Mouse (Mus musculus): ENCODE measurements at regions not wholly inside any gene's neighbourhood (a gene's known extent, or its start where the extent isn't known, plus 50 kb on each side); places are given as distances from the start of the nearest gene placed in this dataset.
A peak's percentile ranks its signal among the peaks of the same experiment; 100 is the strongest.

- DNase-seq, result peak; percentile 12
These were observed 116.8 kb downstream of the Tpm3-rs7 start for GRCm38 (mm10) chr14:113431220-113431619.

DNA sequence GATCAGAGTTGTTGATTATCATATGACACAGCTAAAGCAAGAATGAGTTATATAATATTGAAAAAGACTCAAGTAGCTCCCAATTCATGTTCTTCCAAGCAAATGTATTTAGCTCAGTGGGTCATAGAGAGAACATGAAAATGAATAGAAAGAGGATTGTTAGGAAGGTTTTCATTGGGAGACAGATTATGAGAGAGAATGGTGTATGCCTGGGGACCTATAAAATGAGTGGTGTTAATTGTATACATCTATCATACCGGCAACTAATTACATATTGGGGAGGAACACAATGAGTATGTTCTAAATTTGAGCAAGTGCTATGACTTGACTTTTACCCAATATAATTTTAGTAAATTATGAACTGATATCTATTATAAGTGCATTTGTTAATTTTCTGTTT lies 127.9 kb downstream of the Tpm3-rs7 start:
- DNase-seq, result no peak

DNA sequence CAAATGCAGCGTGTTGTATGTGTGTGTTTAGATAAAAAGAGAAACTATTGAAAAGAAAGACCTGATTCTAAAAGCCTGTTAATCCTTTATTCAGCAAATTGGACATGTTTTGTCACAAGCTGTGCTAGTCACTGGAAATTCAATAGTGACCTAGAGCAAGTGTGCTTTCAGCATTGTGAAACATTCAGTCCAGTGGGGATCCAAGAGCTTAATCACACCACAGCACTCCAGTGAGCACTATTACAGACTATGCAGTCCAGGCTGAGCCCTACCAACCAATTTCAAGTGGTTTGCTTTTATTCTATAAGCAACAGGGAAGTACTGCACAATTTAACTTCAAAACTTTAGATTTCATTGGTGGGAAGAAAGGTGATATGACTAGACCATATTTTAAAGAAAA lies 140.5 kb downstream of the Tpm3-rs7 start:
- no peak for DNase-seq

GRCm38 (mm10) chr14:113457514-113457913 lies 143.1 kb downstream of the Tpm3-rs7 start:
- no peak for DNase-seq

GRCm38 (mm10) chr14:113469072-113469471 lies 154.7 kb downstream of the Tpm3-rs7 start:
- DNase-seq, result peak; percentile 63

DNA sequence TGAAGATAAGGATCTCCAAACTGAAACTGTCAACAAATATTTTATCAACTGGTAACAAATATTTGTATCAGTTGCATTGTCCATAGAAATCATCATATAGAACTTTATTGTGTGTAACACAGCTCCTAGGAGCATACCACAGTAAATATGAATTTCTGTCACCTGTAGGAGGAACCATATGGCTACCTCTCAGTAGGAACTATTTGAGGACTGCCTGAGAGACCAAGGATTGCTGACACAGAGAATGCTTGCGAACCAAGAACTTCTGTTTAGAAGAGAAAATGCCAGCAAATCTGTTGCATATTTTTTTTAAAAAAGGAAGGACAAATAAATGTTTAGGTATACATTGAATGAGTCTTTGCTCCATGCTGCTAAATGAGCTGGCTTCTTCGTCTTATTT lies 155.6 kb downstream of the Tpm3-rs7 start:
- DNase-seq, result peak; percentile 3

- no peak for DNase-seq
These were observed 172.2 kb downstream of the Tpm3-rs7 start for GRCm38 (mm10) chr14:113486591-113486990.

GRCm38 (mm10) chr14:113503796-113504195 lies 189.4 kb downstream of the Tpm3-rs7 start:
- no peak for DNase-seq

Data from right cerebral cortex, adult 18-20 months (tissue).